Mouse (Mus musculus) heart, embryonic 10.5 days (tissue): ENCODE measurements around the gene Emilin1. TPM values are rescaled to one million over a fixed set of nuclear protein-coding genes. Genes with fewer than 3 reads are reported as not detected.

Experiments used
- DNase-seq: peaks from one replicate; pipeline ENCODE4 v3.0.0-alpha.2; 2017; ENCODE audit warnings: low spot score
- H3K27ac ChIP-seq: fragments of 300-500 bp; sonication (generic); 2 replicates; pipeline ENCODE4 v1.5.1; 2016; ENCODE audit warnings: mild to moderate bottlenecking
- H3K27me3 ChIP-seq: fragments of 300-500 bp; sonication (generic); 2 replicates; pipeline ENCODE4 v1.6.1; 2016; ENCODE audit warnings: mild to moderate bottlenecking; ENCODE audit not compliant: poor library complexity, insufficient read depth, severe bottlenecking
- H3K36me3 ChIP-seq: fragments of 300-500 bp; sonication (generic); 2 replicates; pipeline ENCODE4 v1.6.1; 2016; ENCODE audit warnings: mild to moderate bottlenecking, moderate library complexity
- H3K4me1 ChIP-seq: fragments of 300-500 bp; sonication (generic); 2 replicates; pipeline ENCODE4 v1.6.1; 2016; ENCODE audit warnings: mild to moderate bottlenecking
- H3K4me3 ChIP-seq: fragments of 300-500 bp; sonication (generic); 2 replicates; pipeline ENCODE4 v1.5.1; 2016; ENCODE audit warnings: mild to moderate bottlenecking, moderate library complexity
- H3K9me3 ChIP-seq: fragments of 300-500 bp; sonication (generic); 2 replicates; pipeline ENCODE4 v1.6.1; 2016; ENCODE audit warnings: mild to moderate bottlenecking, moderate library complexity
- WGBS: fragments of 180-500 bp; shearing (Covaris S2); methylation state at CpG from one replicate; pipeline ENCODE4 v1.1.7; 2016; 5-methylcytosine and 5-hydroxymethylcytosine counted together
- polyA plus RNA-seq: library from polyadenylated mRNA; unstranded; fragments of >200 nt; fragmentation: Nextera tagmentation; extraction: Ambion mirVana; gene quantifications from 2 replicates; pipeline ENCODE4 v1.2.1, GENCODE M21; 2016

The Emilin1 gene
- 166 and 172 TPM in 2 replicates for polyA plus RNA-seq

GRCm38 (mm10) chr5:30913060-30913841 lies at the start of gene Emilin1:
Gene Emilin1 (plus strand): TSS chr5:30913402.
- Histone ChIP-seq H3K4me3 (peak within 1 kb of the TSS; percentile 62), H3K4me1 (peaks cover 92% of the 10 kb centered on the region), H3K9me3 (no peaks in the 10 kb centered on the region), H3K36me3 (peaks cover 15% of the 10 kb centered on the region), H3K27me3 (no peaks in the 10 kb centered on the region), H3K27ac (peak within 1 kb of the TSS; percentile 93)
- DNase-seq: peak; percentile 93
- 9% methylated on average over 13 of the region's 13 CpGs for WGBS

GRCm38 (mm10) chr5:30863852-30864251 lies 49.4 kb upstream of the Emilin1 start:
- H3K4me1 ChIP-seq: peaks cover 16% of the 10 kb centered on the region
- 0 out of 2 replicates have a peak, but pooled peaks cover 2% of the 10 kb centered on the region for H3K36me3 ChIP-seq
- no peak overlapping the region for H3K4me3 ChIP-seq
- peaks cover 5% of the 10 kb centered on the region; the same call in 1 of the 2 replicates for H3K27me3 ChIP-seq
- no peak for DNase-seq
- no peaks in the 10 kb centered on the region for H3K9me3 ChIP-seq
- whole genome bisulfite sequencing: 40% methylated on average over 4 of the region's 4 CpGs
- peak overlapping the region; percentile 30; the same call in 1 of the 2 replicates for H3K27ac ChIP-seq

- Histone ChIP-seq H3K4me1 (peaks cover 16% of the 10 kb centered on the region), H3K9me3 (no peaks in the 10 kb centered on the region), H3K27me3 (peaks cover 5% of the 10 kb centered on the region; the same call in 1 of the 2 replicates), H3K27ac (0 out of 2 replicates have a peak overlapping the region, but pooled peaks have one; percentile 32), H3K4me3 (peak overlapping the region; percentile 18; the same call in 1 of the 2 replicates), H3K36me3 (0 out of 2 replicates have a peak, but pooled peaks cover 2% of the 10 kb centered on the region)
- WGBS: 31% methylated on average over 15 of the region's 15 CpGs
- no peak for DNase-seq
Observed at GRCm38 (mm10) chr5:30864322-30864721, 48.9 kb upstream of the Emilin1 start.

GRCm38 (mm10) chr5:30866871-30867270 lies 46.3 kb upstream of the Emilin1 start:
- WGBS: 90% methylated on average over 3 of the region's 3 CpGs
- Histone ChIP-seq H3K4me3 (no peak overlapping the region), H3K36me3 (peaks cover 13% of the 10 kb centered on the region)

GRCm38 (mm10) chr5:30867712-30868111 lies 45.5 kb upstream of the Emilin1 start, which contains the start of gene Tmem214:
Gene Tmem214 (plus strand): TSS chr5:30868012.
- peaks cover 25% of the 10 kb centered on the region for H3K4me1 ChIP-seq
- peak within 1 kb of the TSS; percentile 95; the same call in 1 of the 2 replicates for H3K27ac ChIP-seq
- no peak for DNase-seq
- H3K27me3 ChIP-seq: peaks cover 5% of the 10 kb centered on the region; the same call in 1 of the 2 replicates
- peaks cover 22% of the 10 kb centered on the region for H3K36me3 ChIP-seq
- 94% methylated on average over 3 of the region's 3 CpGs for WGBS
- H3K4me3 ChIP-seq: peak within 1 kb of the TSS; percentile 92; the same call in 1 of the 2 replicates
- H3K9me3 ChIP-seq: no peaks in the 10 kb centered on the region

More at GRCm38 (mm10) chr5:30866871-30867270, 46.3 kb upstream of the Emilin1 start:
- Histone ChIP-seq H3K27ac (no peak overlapping the region), H3K27me3 (peaks cover 5% of the 10 kb centered on the region; the same call in 1 of the 2 replicates), H3K9me3 (no peaks in the 10 kb centered on the region), H3K4me1 (peaks cover 25% of the 10 kb centered on the region)
- no peak for DNase-seq

GRCm38 (mm10) chr5:30868981-30869380 lies 44.2 kb upstream of the Emilin1 start:
- H3K27ac ChIP-seq: peak overlapping the region; percentile 95
- DNase-seq: no peak

GRCm38 (mm10) chr5:30869405-30870130 lies 43.6 kb upstream of the Emilin1 start:
- peak overlapping the region; percentile 92 for H3K4me3 ChIP-seq
- H3K9me3 ChIP-seq: no peaks in the 10 kb centered on the region
- peaks cover 5% of the 10 kb centered on the region; the same call in 1 of the 2 replicates for H3K27me3 ChIP-seq
- H3K4me1 ChIP-seq: peaks cover 12% of the 10 kb centered on the region
- peak overlapping the region; percentile 95 for H3K27ac ChIP-seq
- peak; percentile 95 for DNase-seq
- peaks cover 40% of the 10 kb centered on the region for H3K36me3 ChIP-seq
- WGBS: under 1% methylated on average over 63 of the region's 63 CpGs

More at GRCm38 (mm10) chr5:30868981-30869380, 44.2 kb upstream of the Emilin1 start:
- peaks cover 34% of the 10 kb centered on the region for H3K36me3 ChIP-seq
- no peaks in the 10 kb centered on the region for H3K9me3 ChIP-seq
- 23% methylated on average over 9 of the region's 9 CpGs for WGBS
- peaks cover 5% of the 10 kb centered on the region; the same call in 1 of the 2 replicates for H3K27me3 ChIP-seq
- peak overlapping the region; percentile 92 for H3K4me3 ChIP-seq
- H3K4me1 ChIP-seq: peaks cover 17% of the 10 kb centered on the region

- Histone ChIP-seq H3K27me3 (peaks cover 2% of the 10 kb centered on the region; the same call in 1 of the 2 replicates), H3K36me3 (peaks cover 45% of the 10 kb centered on the region), H3K4me1 (peaks cover 9% of the 10 kb centered on the region), H3K9me3 (no peaks in the 10 kb centered on the region), H3K4me3 (peak overlapping the region; percentile 92), H3K27ac (peak overlapping the region; percentile 95)
- WGBS: 24% methylated on average over 2 of the region's 2 CpGs
- DNase-seq: no peak
Observed at GRCm38 (mm10) chr5:30870131-30870406, 43.1 kb upstream of the Emilin1 start.

GRCm38 (mm10) chr5:30872574-30872973 lies 40.6 kb upstream of the Emilin1 start:
- DNase-seq: no peak

GRCm38 (mm10) chr5:30874365-30874764 lies 38.8 kb upstream of the Emilin1 start:
- DNase-seq: no peak
- peaks cover 75% of the 10 kb centered on the region for H3K36me3 ChIP-seq
- 88% methylated on average over 7 of the region's 7 CpGs for WGBS
- no peak overlapping the region for H3K27ac ChIP-seq
- H3K27me3 ChIP-seq: no peaks in the 10 kb centered on the region
- H3K4me1 ChIP-seq: peaks cover 9% of the 10 kb centered on the region
- no peaks in the 10 kb centered on the region for H3K9me3 ChIP-seq
- no peak overlapping the region for H3K4me3 ChIP-seq

More at GRCm38 (mm10) chr5:30872574-30872973, 40.6 kb upstream of the Emilin1 start:
- Histone ChIP-seq H3K36me3 (peaks cover 69% of the 10 kb centered on the region), H3K4me1 (peaks cover 9% of the 10 kb centered on the region), H3K4me3 (no peak overlapping the region), H3K27ac (no peak overlapping the region), H3K27me3 (no peaks in the 10 kb centered on the region), H3K9me3 (no peaks in the 10 kb centered on the region)
- WGBS: 94% methylated on average over 9 of the region's 9 CpGs

- Histone ChIP-seq H3K9me3 (no peaks in the 10 kb centered on the region), H3K4me1 (no peaks in the 10 kb centered on the region), H3K27me3 (no peaks in the 10 kb centered on the region), H3K36me3 (peaks cover 46% of the 10 kb centered on the region), H3K4me3 (no peak overlapping the region), H3K27ac (no peak overlapping the region)
- DNase-seq: no peak
- 54% methylated on average over 6 of the region's 6 CpGs for WGBS
Observed at GRCm38 (mm10) chr5:30878616-30879015, 34.6 kb upstream of the Emilin1 start.

- Histone ChIP-seq H3K27ac (no peak overlapping the region), H3K27me3 (no peaks in the 10 kb centered on the region), H3K9me3 (no peaks in the 10 kb centered on the region), H3K36me3 (peaks cover 38% of the 10 kb centered on the region), H3K4me1 (no peaks in the 10 kb centered on the region), H3K4me3 (no peak overlapping the region)
- DNase-seq: no peak
- WGBS: 90% methylated on average over 5 of the region's 5 CpGs
Observed at GRCm38 (mm10) chr5:30879347-30879943, 33.8 kb upstream of the Emilin1 start.
